Mouse (Mus musculus) midbrain, postnatal 0 days (tissue): ENCODE measurements at regions not wholly inside any gene's neighbourhood (a gene's known extent, or its start where the extent isn't known, plus 50 kb on each side); places are given as distances from the start of the nearest gene placed in this dataset.

ENCODE experiments used
- ATAC-seq: fragments of 200-750 bp; cut with Nextera tagmentation; 2 replicates; pipeline ENCODE4 v1.8.0; 2017; ENCODE audit warnings: moderate number of reproducible peaks, mild to moderate bottlenecking, moderate TSS enrichment, moderate library complexity; ENCODE audit not compliant: low FRiP score
- DNase-seq: peaks from one replicate; pipeline ENCODE4 v3.0.0-alpha.2; 2015; ENCODE audit warnings: low spot score
- H3K27ac ChIP-seq: fragments of 300-500 bp; sonication (generic); 2 replicates; pipeline ENCODE4 v1.5.1; 2014; ENCODE audit warnings: low read depth, mild to moderate bottlenecking, low read length, mixed read lengths
- H3K27me3 ChIP-seq: fragments of 300-500 bp; sonication (generic); 2 replicates; pipeline ENCODE4 v1.6.1; 2014; ENCODE audit warnings: low read length, control low read depth, mixed read lengths; ENCODE audit not compliant: insufficient read depth
- H3K36me3 ChIP-seq: fragments of 300-500 bp; sonication (generic); 2 replicates; pipeline ENCODE4 v1.6.1; 2014; ENCODE audit warnings: low read length, control low read depth, mixed read lengths; ENCODE audit not compliant: insufficient read depth
- H3K4me1 ChIP-seq: fragments of 300-500 bp; sonication (generic); 2 replicates; pipeline ENCODE4 v1.6.1; 2014; ENCODE audit warnings: mild to moderate bottlenecking, control low read depth, antibody characterized with exemption, low read length, mixed read lengths; ENCODE audit not compliant: insufficient read depth
- H3K4me2 ChIP-seq: fragments of 300-500 bp; sonication (generic); 2 replicates; pipeline ENCODE4 v1.6.1; 2014; ENCODE audit warnings: low read depth, mild to moderate bottlenecking, low read length, mixed read lengths; ENCODE audit not compliant: poor library complexity, severe bottlenecking
- H3K4me3 ChIP-seq: fragments of 300-500 bp; sonication (generic); 2 replicates; pipeline ENCODE4 v1.5.1; 2014; ENCODE audit warnings: low read depth, mild to moderate bottlenecking, low read length, moderate library complexity
- H3K9ac ChIP-seq: fragments of 300-500 bp; sonication (generic); replicated peaks from 2 replicates; pipeline ENCODE4 v1.6.1; 2014; ENCODE audit warnings: mild to moderate bottlenecking, low read length, moderate library complexity, mixed read lengths; ENCODE audit not compliant: poor library complexity, severe bottlenecking
- H3K9me3 ChIP-seq: fragments of 300-500 bp; sonication (generic); 2 replicates; pipeline ENCODE4 v1.6.1; 2016; ENCODE audit warnings: low read length, control low read depth
- CTCF ChIP-seq: IDR thresholded peaks from 2 replicates; pipeline ENCODE4 v1.5.1; 2016; ENCODE audit warnings: antibody characterized with exemption, mild to moderate bottlenecking
- WGBS: fragments of 180-500 bp; shearing (Covaris S2); extraction: QIAGEN DNeasy Blood & Tissue Kit; methylation state at CpG from one replicate; pipeline ENCODE4 v1.1.7; 2014; 5-methylcytosine and 5-hydroxymethylcytosine counted together

- no peak for ATAC-seq
- Histone ChIP-seq H3K4me1 (no peaks in the 10 kb centered on the region), H3K36me3 (no peaks in the 10 kb centered on the region), H3K4me2 (no peak overlapping the region), H3K4me3 (no peak overlapping the region), H3K9me3 (no peaks in the 10 kb centered on the region), H3K9ac (no peak overlapping the region), H3K27ac (no peak overlapping the region), H3K27me3 (no peaks in the 10 kb centered on the region)
- 91% methylated on average over 1 of the region's 1 CpGs for WGBS
- no peak for TF ChIP-seq CTCF
- no peak for DNase-seq
Measured at GRCm38 (mm10) chr4:66598737-66599136, 194.3 kb upstream of the Astn2 start.

- no peaks in the 10 kb centered on the region for H3K36me3 ChIP-seq
- ATAC-seq (no peak), DNase-seq (no peak)
- H3K4me2 ChIP-seq: no peak overlapping the region
- 51% methylated on average over 5 of the region's 5 CpGs for WGBS
- H3K4me3 ChIP-seq: no peak overlapping the region
- H3K4me1 ChIP-seq: no peaks in the 10 kb centered on the region
- H3K27ac ChIP-seq: no peak overlapping the region
- H3K9ac ChIP-seq: no peak overlapping the region
- no peaks in the 10 kb centered on the region for H3K9me3 ChIP-seq
- no peaks in the 10 kb centered on the region for H3K27me3 ChIP-seq
- no peak for TF ChIP-seq CTCF
Measured at GRCm38 (mm10) chr4:66586647-66587046, 182.2 kb upstream of the Astn2 start.

GRCm38 (mm10) chr4:66586166-66586565 lies 181.8 kb upstream of the Astn2 start:
- H3K36me3 ChIP-seq: no peaks in the 10 kb centered on the region
- H3K9ac ChIP-seq: no peak overlapping the region
- DNase-seq (peak; percentile 5), ATAC-seq (0 out of 2 replicates have a peak, but pooled peaks have one; percentile 56)
- no peak for TF ChIP-seq CTCF
- H3K4me1 ChIP-seq: no peaks in the 10 kb centered on the region
- H3K27me3 ChIP-seq: no peaks in the 10 kb centered on the region
- H3K4me2 ChIP-seq: no peak overlapping the region
- 15% methylated on average over 3 of the region's 3 CpGs for WGBS
- no peak overlapping the region for H3K4me3 ChIP-seq
- no peaks in the 10 kb centered on the region for H3K9me3 ChIP-seq
- H3K27ac ChIP-seq: no peak overlapping the region

- Histone ChIP-seq H3K27ac (no peak overlapping the region), H3K4me3 (no peak overlapping the region), H3K4me2 (no peak overlapping the region), H3K27me3 (no peaks in the 10 kb centered on the region), H3K9me3 (no peaks in the 10 kb centered on the region), H3K9ac (no peak overlapping the region), H3K4me1 (no peaks in the 10 kb centered on the region), H3K36me3 (no peaks in the 10 kb centered on the region)
- ATAC-seq (no peak), DNase-seq (no peak)
- TF ChIP-seq CTCF: no peak
Measured at GRCm38 (mm10) chr4:66556936-66557335, 152.5 kb upstream of the Astn2 start.

- no peak; the same call in 1 of the 2 replicates for ATAC-seq
Measured at GRCm38 (mm10) chr4:66550306-66551104, 146.1 kb upstream of the Astn2 start.

GRCm38 (mm10) chr4:66542833-66543436 lies 138.5 kb upstream of the Astn2 start:
- WGBS: 38% methylated on average over 4 of the region's 4 CpGs
- DNase-seq: no peak

More at GRCm38 (mm10) chr4:66550306-66551104, 146.1 kb upstream of the Astn2 start:
- H3K4me2 ChIP-seq: no peak overlapping the region
- no peaks in the 10 kb centered on the region for H3K36me3 ChIP-seq
- H3K4me3 ChIP-seq: no peak overlapping the region
- no peak overlapping the region for H3K9ac ChIP-seq
- no peak for TF ChIP-seq CTCF
- H3K4me1 ChIP-seq: no peaks in the 10 kb centered on the region
- no peaks in the 10 kb centered on the region for H3K27me3 ChIP-seq
- peak; percentile 27 for DNase-seq
- no peak overlapping the region for H3K27ac ChIP-seq
- no peaks in the 10 kb centered on the region for H3K9me3 ChIP-seq
- WGBS: 78% methylated on average over 3 of the region's 3 CpGs

More at GRCm38 (mm10) chr4:66542833-66543436, 138.5 kb upstream of the Astn2 start:
- H3K27ac ChIP-seq: no peak overlapping the region
- no peaks in the 10 kb centered on the region for H3K9me3 ChIP-seq
- no peaks in the 10 kb centered on the region for H3K4me1 ChIP-seq
- H3K36me3 ChIP-seq: no peaks in the 10 kb centered on the region
- H3K27me3 ChIP-seq: no peaks in the 10 kb centered on the region
- no peak for ATAC-seq
- no peak overlapping the region for H3K9ac ChIP-seq
- no peak overlapping the region for H3K4me2 ChIP-seq
- no peak for TF ChIP-seq CTCF
- no peak overlapping the region for H3K4me3 ChIP-seq
